Mouse (Mus musculus): ENCODE data around the gene Tnfsfm13. TPM values are rescaled to one million over a fixed set of nuclear protein-coding genes. Genes with fewer than 3 reads are reported as not detected.

Gene Tnfsfm13
- polyA plus RNA-seq, 1 experiment from 2014 or later, result 6.8 TPM

- Histone ChIP-seq H3K27me3 (ENCODE audit: control insufficient read depth, insufficient read depth, low read length) (no peaks in the 10 kb centered on the region), H3K36me3 (ENCODE audit: control insufficient read depth, insufficient read depth, low read length) (no peaks in the 10 kb centered on the region), H3K9ac (ENCODE audit: low read length) (no peak overlapping the region), H3K27ac (replicated peaks in 1 of 2; ENCODE audit: control insufficient read depth in 1 of 2, insufficient read depth in 1 of 2, low read depth in 2 of 2, low read length in 2 of 2) (no peak overlapping the region), H3K4me1 (ENCODE audit: control insufficient read depth in 2 of 2, insufficient read depth in 2 of 2, low read length in 2 of 2) (peaks cover 10 to 16% of the 10 kb centered on the region in 2 experiments), H3K4me2 (ENCODE audit: low read length) (no peak overlapping the region), H3K4me3 (ENCODE audit: control insufficient read depth in 1 of 2, insufficient read depth in 1 of 2, low read depth in 1 of 2, low read length in 2 of 2) (no peak overlapping the region), H3K9me3 (ENCODE audit: control insufficient read depth, low read length) (no peaks in the 10 kb centered on the region)
- no peak for ATAC-seq (ENCODE audit: insufficient number of reproducible peaks, insufficient read depth, low FRiP score, low read depth)
- WGBS, result 41% methylated on average over 11 of the region's 11 CpGs
Measured at GRCm38 (mm10) chr11:69693421-69693965, 2.4 kb downstream of the Tnfsfm13 start.

GRCm38 (mm10) chr11:69692863-69693262 is 3.0 kb downstream of the Tnfsfm13 start:
- Histone ChIP-seq H3K4me1 (ENCODE audit: control insufficient read depth in 2 of 2, insufficient read depth in 2 of 2, low read length in 2 of 2) (peaks cover 10 to 16% of the 10 kb centered on the region in 2 experiments), H3K27me3 (ENCODE audit: control insufficient read depth, insufficient read depth, low read length) (no peaks in the 10 kb centered on the region), H3K36me3 (ENCODE audit: control insufficient read depth, insufficient read depth, low read length) (no peaks in the 10 kb centered on the region), H3K4me2 (ENCODE audit: low read length) (no peak overlapping the region), H3K9ac (ENCODE audit: low read length) (no peak overlapping the region), H3K9me3 (ENCODE audit: control insufficient read depth, low read length) (no peaks in the 10 kb centered on the region), H3K27ac (replicated peaks in 1 of 2; ENCODE audit: control insufficient read depth in 1 of 2, insufficient read depth in 1 of 2, low read depth in 2 of 2, low read length in 2 of 2) (no peak overlapping the region), H3K4me3 (ENCODE audit: control insufficient read depth in 1 of 2, insufficient read depth in 1 of 2, low read depth in 1 of 2, low read length in 2 of 2) (no peak overlapping the region)
- WGBS, result 83% methylated on average over 6 of the region's 6 CpGs
- ATAC-seq (ENCODE audit: insufficient number of reproducible peaks, insufficient read depth, low FRiP score, low read depth), result no peak

- peaks cover 10 to 16% of the 10 kb centered on the region in 2 experiments for H3K4me1 ChIP-seq (ENCODE audit: control insufficient read depth in 2 of 2, insufficient read depth in 2 of 2, low read length in 2 of 2)
- H3K27me3 ChIP-seq (ENCODE audit: control insufficient read depth, insufficient read depth, low read length), result no peaks in the 10 kb centered on the region
- H3K36me3 ChIP-seq (ENCODE audit: control insufficient read depth, insufficient read depth, low read length), result no peaks in the 10 kb centered on the region
- H3K4me2 ChIP-seq (ENCODE audit: low read length), result no peak overlapping the region
- no peak overlapping the region for H3K4me3 ChIP-seq (ENCODE audit: control insufficient read depth in 1 of 2, insufficient read depth in 1 of 2, low read depth in 1 of 2, low read length in 2 of 2)
- H3K9me3 ChIP-seq (ENCODE audit: control insufficient read depth, low read length), result no peaks in the 10 kb centered on the region
- H3K27ac ChIP-seq (replicated peaks in 1 of 2; ENCODE audit: control insufficient read depth in 1 of 2, insufficient read depth in 1 of 2, low read depth in 2 of 2, low read length in 2 of 2), result no peak overlapping the region
- WGBS, result 69% methylated on average over 9 of the region's 9 CpGs
- ATAC-seq (ENCODE audit: insufficient number of reproducible peaks, insufficient read depth, low FRiP score, low read depth), result no peak
- H3K9ac ChIP-seq (ENCODE audit: low read length), result no peak overlapping the region
Measured at GRCm38 (mm10) chr11:69692196-69692811, 3.6 kb downstream of the Tnfsfm13 start.

DNA sequence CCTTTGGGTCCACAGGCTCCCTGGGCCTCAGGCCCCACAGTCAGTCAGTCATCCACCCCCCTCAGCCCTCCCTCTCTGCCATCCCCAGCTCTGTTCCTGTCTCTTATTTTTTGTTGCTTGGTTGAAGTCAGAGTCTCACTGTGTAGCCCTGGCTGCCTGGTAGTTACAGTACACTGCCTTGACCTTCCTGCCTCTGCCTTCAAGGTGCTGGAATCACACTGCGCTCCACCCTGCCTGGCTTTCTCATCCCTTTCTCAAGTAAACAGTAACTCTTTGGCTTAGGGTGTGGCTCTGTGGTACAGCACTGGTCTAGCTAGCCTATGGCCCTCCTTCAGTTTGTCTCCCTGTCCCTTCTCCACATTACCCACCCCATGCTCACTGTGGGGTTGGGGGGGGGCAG is 6.0 kb downstream of the Tnfsfm13 start:
- peaks cover 20 to 23% of the 10 kb centered on the region in 2 experiments for H3K4me1 ChIP-seq (ENCODE audit: control insufficient read depth in 2 of 2, insufficient read depth in 2 of 2, low read length in 2 of 2)
- H3K36me3 ChIP-seq (ENCODE audit: control insufficient read depth, insufficient read depth, low read length), result no peaks in the 10 kb centered on the region
- H3K9ac ChIP-seq (ENCODE audit: low read length), result no peak overlapping the region
- WGBS, result 95% methylated on average over 1 of the region's 1 CpGs
- no peaks in the 10 kb centered on the region for H3K9me3 ChIP-seq (ENCODE audit: control insufficient read depth, low read length)
- no peak overlapping the region for H3K4me2 ChIP-seq (ENCODE audit: low read length)
- no peak overlapping the region for H3K4me3 ChIP-seq (ENCODE audit: control insufficient read depth in 1 of 2, insufficient read depth in 1 of 2, low read depth in 1 of 2, low read length in 2 of 2)
- no peaks in the 10 kb centered on the region for H3K27me3 ChIP-seq (ENCODE audit: control insufficient read depth, insufficient read depth, low read length)
- ATAC-seq (ENCODE audit: insufficient number of reproducible peaks, insufficient read depth, low FRiP score, low read depth), result no peak
- H3K27ac ChIP-seq (replicated peaks in 1 of 2; ENCODE audit: control insufficient read depth in 1 of 2, insufficient read depth in 1 of 2, low read depth in 2 of 2, low read length in 2 of 2), result no peak overlapping the region

DNA sequence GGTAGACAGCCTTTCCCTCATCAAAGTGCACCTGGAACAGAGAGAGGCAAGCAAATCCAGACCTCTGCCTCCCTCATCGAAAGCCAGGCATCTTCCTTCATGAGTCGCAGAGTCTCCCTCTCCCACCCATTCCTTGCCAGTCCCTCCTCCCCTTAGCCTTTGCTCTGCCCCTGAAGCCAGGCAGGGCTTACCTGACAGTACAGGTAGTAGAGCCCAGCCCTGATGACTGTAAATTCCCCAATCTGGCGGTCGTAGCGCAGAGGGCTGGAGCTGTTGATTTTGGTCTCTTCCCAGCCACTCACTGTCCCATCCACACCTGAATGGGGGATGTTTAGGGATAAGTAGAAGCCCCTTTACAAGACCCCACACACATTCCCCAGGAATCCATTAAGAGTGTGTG is 8.8 kb downstream of the Tnfsfm13 start:
- no peaks in the 10 kb centered on the region for H3K9me3 ChIP-seq (ENCODE audit: control insufficient read depth, low read length)
- no peak overlapping the region for H3K4me2 ChIP-seq (ENCODE audit: low read length)
- peaks cover 16 to 23% of the 10 kb centered on the region in 2 experiments for H3K4me1 ChIP-seq (ENCODE audit: control insufficient read depth in 2 of 2, insufficient read depth in 2 of 2, low read length in 2 of 2)
- no peak for ATAC-seq (ENCODE audit: insufficient number of reproducible peaks, insufficient read depth, low FRiP score, low read depth)
- peak overlapping the region; percentile 50; the same call in 1 of the 2 replicates for H3K9ac ChIP-seq (ENCODE audit: low read length)
- peak overlapping the region in 1 of 2 experiments; percentile 86; a peak in 1 of 4 replicates for H3K27ac ChIP-seq (replicated peaks in 1 of 2; ENCODE audit: control insufficient read depth in 1 of 2, insufficient read depth in 1 of 2, low read depth in 2 of 2, low read length in 2 of 2)
- H3K4me3 ChIP-seq (ENCODE audit: control insufficient read depth in 1 of 2, insufficient read depth in 1 of 2, low read depth in 1 of 2, low read length in 2 of 2), result no peak overlapping the region
- 47% methylated on average over 5 of the region's 5 CpGs for WGBS
- no peaks in the 10 kb centered on the region for H3K36me3 ChIP-seq (ENCODE audit: control insufficient read depth, insufficient read depth, low read length)
- H3K27me3 ChIP-seq (ENCODE audit: control insufficient read depth, insufficient read depth, low read length), result no peaks in the 10 kb centered on the region

GRCm38 (mm10) chr11:69686377-69686776 is 9.5 kb downstream of the Tnfsfm13 start:
- H3K9ac ChIP-seq (ENCODE audit: low read length), result no peak overlapping the region
- no peak for ATAC-seq (ENCODE audit: insufficient number of reproducible peaks, insufficient read depth, low FRiP score, low read depth)
- H3K36me3 ChIP-seq (ENCODE audit: control insufficient read depth, insufficient read depth, low read length), result no peaks in the 10 kb centered on the region
- peaks cover 16 to 23% of the 10 kb centered on the region in 2 experiments for H3K4me1 ChIP-seq (ENCODE audit: control insufficient read depth in 2 of 2, insufficient read depth in 2 of 2, low read length in 2 of 2)
- H3K4me3 ChIP-seq (ENCODE audit: control insufficient read depth in 1 of 2, insufficient read depth in 1 of 2, low read depth in 1 of 2, low read length in 2 of 2), result no peak overlapping the region
- WGBS, result 9% methylated on average over 4 of the region's 4 CpGs
- H3K9me3 ChIP-seq (ENCODE audit: control insufficient read depth, low read length), result no peaks in the 10 kb centered on the region
- no peaks in the 10 kb centered on the region for H3K27me3 ChIP-seq (ENCODE audit: control insufficient read depth, insufficient read depth, low read length)
- H3K4me2 ChIP-seq (ENCODE audit: low read length), result peak overlapping the region; percentile 43
- peak overlapping the region in 1 of 2 experiments; percentile 86; a peak in 2 of 4 replicates for H3K27ac ChIP-seq (replicated peaks in 1 of 2; ENCODE audit: control insufficient read depth in 1 of 2, insufficient read depth in 1 of 2, low read depth in 2 of 2, low read length in 2 of 2)

DNA sequence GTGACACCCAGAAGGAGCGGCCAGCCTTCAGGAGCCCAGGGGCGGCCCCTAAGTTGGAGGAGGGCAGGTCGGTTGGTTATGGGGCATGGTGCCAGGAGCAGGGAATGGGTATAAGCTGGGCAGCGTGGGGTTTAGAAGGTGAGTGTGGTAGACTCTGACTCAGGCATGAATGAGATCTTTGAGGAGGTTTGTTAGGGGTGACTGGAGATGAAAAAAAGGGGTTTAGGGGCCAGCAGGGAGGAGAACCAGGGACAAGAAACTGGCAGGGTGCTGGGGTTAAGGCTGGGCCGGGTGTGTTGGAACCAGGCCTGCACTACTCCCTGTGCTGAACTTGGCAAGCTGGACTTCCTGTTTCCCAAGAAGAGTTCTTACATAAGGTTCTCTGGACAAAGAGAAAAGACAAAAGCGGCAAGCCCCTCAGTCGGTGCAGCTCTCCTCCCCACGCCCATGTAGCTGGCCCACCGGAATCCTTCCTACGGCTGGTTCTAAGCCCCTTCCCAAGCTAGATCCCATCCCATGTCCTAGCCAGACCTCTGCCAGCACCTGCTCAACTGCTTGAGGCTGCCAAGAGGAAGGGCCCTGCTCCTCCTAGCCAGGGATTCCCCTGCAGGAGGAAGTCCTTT is 10.3 kb downstream of the Tnfsfm13 start, which contains the start of gene Tnfsf13:
Gene Tnfsf13, minus strand, starts transcription at position 259 of the 623 bp plus-strand sequence.
- 61% methylated on average over 10 of the region's 10 CpGs for WGBS
- Histone ChIP-seq H3K27me3 (ENCODE audit: control insufficient read depth, insufficient read depth, low read length) (no peaks in the 10 kb centered on the region), H3K9me3 (ENCODE audit: control insufficient read depth, low read length) (no peaks in the 10 kb centered on the region), H3K27ac (replicated peaks in 1 of 2; ENCODE audit: control insufficient read depth in 1 of 2, insufficient read depth in 1 of 2, low read depth in 2 of 2, low read length in 2 of 2) (peak within 1 kb of the TSS; percentile 86 to 96), H3K4me3 (ENCODE audit: control insufficient read depth in 1 of 2, insufficient read depth in 1 of 2, low read depth in 1 of 2, low read length in 2 of 2) (no peak within 1 kb of the TSS), H3K4me1 (ENCODE audit: control insufficient read depth in 2 of 2, insufficient read depth in 2 of 2, low read length in 2 of 2) (peaks cover 16 to 27% of the 10 kb centered on the region in 2 experiments), H3K9ac (ENCODE audit: low read length) (peak within 1 kb of the TSS; percentile 60), H3K36me3 (ENCODE audit: control insufficient read depth, insufficient read depth, low read length) (no peaks in the 10 kb centered on the region), H3K4me2 (ENCODE audit: low read length) (peak within 1 kb of the TSS; percentile 43)
- no peak; the same call in 1 of the 2 replicates for ATAC-seq (ENCODE audit: insufficient number of reproducible peaks, insufficient read depth, low FRiP score, low read depth)

All from heart, embryonic 14.5 days (tissue).